Mouse (Mus musculus) testis, adult 2 months (tissue): ENCODE results near the gene Kcnk7.

Experiments
- CTCF ChIP-seq: fragments of 200-500 bp; IDR thresholded peaks from 2 replicates; pipeline ENCODE4 v1.5.1; 2012; ENCODE audit warnings: low read depth, mild to moderate bottlenecking, inconsistent platforms, low read length, moderate library complexity; ENCODE audit not compliant: control insufficient read depth, insufficient read depth, insufficient replicate concordance
- POLR2A ChIP-seq: fragments of 200-500 bp; IDR thresholded peaks from 2 replicates; pipeline ENCODE4 v1.6.1; 2012; ENCODE audit warnings: low read depth, mild to moderate bottlenecking, inconsistent platforms, low read length, moderate library complexity; ENCODE audit not compliant: control insufficient read depth

GRCm38 (mm10) chr19:5692913-5693396 lies 11.2 kb upstream of the Kcnk7 start:
- TF ChIP-seq CTCF (no peak), POLR2A (no peak)
